Mouse (Mus musculus) kidney, postnatal 0 days (tissue): ENCODE measurements at regions not wholly inside any gene's neighbourhood (a gene's known extent, or its start where the extent isn't known, plus 50 kb on each side); places are given as distances from the start of the nearest gene placed in this dataset.
A peak's percentile ranks its signal among the peaks of the same experiment; 100 is the strongest.

ENCODE experiments used
- ATAC-seq: fragments of 200-750 bp; cut with Nextera tagmentation; replicated peaks from 2 replicates; pipeline ENCODE4 v1.8.0; 2017; ENCODE audit warnings: low read depth, moderate number of reproducible peaks, moderate TSS enrichment, moderate library complexity; ENCODE audit not compliant: low FRiP score
- DNase-seq: peaks from one replicate; pipeline ENCODE4 v3.0.0-alpha.2; 2016; ENCODE audit warnings: low spot score
- H3K27ac ChIP-seq: fragments of 300-500 bp; sonication (generic); 2 replicates; pipeline ENCODE4 v1.5.1; 2014; ENCODE audit warnings: mild to moderate bottlenecking
- H3K27me3 ChIP-seq: fragments of 300-500 bp; sonication (generic); 2 replicates; pipeline ENCODE4 v1.6.1; 2014; ENCODE audit warnings: low read length, mixed read lengths; ENCODE audit not compliant: insufficient read depth
- H3K36me3 ChIP-seq: fragments of 300-500 bp; sonication (generic); 2 replicates; pipeline ENCODE4 v1.6.1; 2014; ENCODE audit warnings: low read length, mixed read lengths; ENCODE audit not compliant: insufficient read depth
- H3K4me1 ChIP-seq: fragments of 300-500 bp; sonication (generic); replicated peaks from 2 replicates; pipeline ENCODE4 v1.6.1; 2014; ENCODE audit warnings: antibody characterized with exemption, low read length, mixed read lengths; ENCODE audit not compliant: insufficient read depth
- H3K4me2 ChIP-seq: fragments of 300-500 bp; sonication (generic); 2 replicates; pipeline ENCODE4 v1.6.1; 2014; ENCODE audit warnings: mild to moderate bottlenecking, low read length, moderate library complexity, mixed read lengths
- H3K4me3 ChIP-seq: fragments of 300-500 bp; sonication (generic); replicated peaks from 2 replicates; pipeline ENCODE4 v1.5.1; 2014; ENCODE audit warnings: low read depth, low read length
- H3K9ac ChIP-seq: fragments of 300-500 bp; sonication (generic); 2 replicates; pipeline ENCODE4 v1.6.1; 2014; ENCODE audit warnings: low read depth, low read length
- H3K9me3 ChIP-seq: fragments of 300-500 bp; sonication (generic); replicated peaks from 2 replicates; pipeline ENCODE4 v1.6.1; 2016; ENCODE audit warnings: low read length, inconsistent platforms, mixed read lengths
- CTCF ChIP-seq: IDR thresholded peaks from 2 replicates; pipeline ENCODE4 v1.5.1; 2016; ENCODE audit warnings: antibody characterized with exemption, low read depth, mild to moderate bottlenecking, moderate library complexity
- WGBS: fragments of 180-500 bp; shearing (Covaris S2); extraction: QIAGEN DNeasy Blood & Tissue Kit; methylation state at CpG from one replicate; pipeline ENCODE4 v1.1.7; 2014; 5-methylcytosine and 5-hydroxymethylcytosine counted together

DNA sequence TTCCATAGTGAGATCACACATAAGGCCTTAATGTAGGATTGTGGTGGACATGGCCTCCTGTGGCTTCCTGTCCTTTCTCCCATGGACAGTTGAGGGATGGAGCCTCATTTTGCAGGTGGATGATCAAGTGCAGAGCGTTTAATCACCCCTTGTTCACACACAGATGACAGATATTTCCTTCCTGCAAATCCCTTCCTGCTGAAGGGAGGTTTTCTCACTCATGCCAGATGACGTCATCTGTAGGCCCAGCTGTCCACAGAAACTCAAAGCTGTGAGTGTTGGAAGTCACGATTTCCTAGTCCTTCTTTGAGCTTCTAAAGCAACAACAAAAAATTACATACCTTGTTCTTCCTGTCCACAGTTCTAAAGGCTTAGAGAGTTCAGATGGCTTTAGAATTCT lies 1935.3 kb upstream of the Lrrc6 start:
- no peaks in the 10 kb centered on the region for H3K27me3 ChIP-seq
- no peak for ATAC-seq
- H3K9me3 ChIP-seq = no peaks in the 10 kb centered on the region
- no peaks in the 10 kb centered on the region for H3K36me3 ChIP-seq
- H3K4me2 ChIP-seq = no peak overlapping the region
- no peak overlapping the region for H3K9ac ChIP-seq
- H3K27ac ChIP-seq = no peak overlapping the region
- H3K4me1 ChIP-seq = no peaks in the 10 kb centered on the region
- WGBS = 34% methylated on average over 3 of the region's 3 CpGs
- no peak overlapping the region for H3K4me3 ChIP-seq
- no peak for DNase-seq
- no peak for TF ChIP-seq CTCF

DNA sequence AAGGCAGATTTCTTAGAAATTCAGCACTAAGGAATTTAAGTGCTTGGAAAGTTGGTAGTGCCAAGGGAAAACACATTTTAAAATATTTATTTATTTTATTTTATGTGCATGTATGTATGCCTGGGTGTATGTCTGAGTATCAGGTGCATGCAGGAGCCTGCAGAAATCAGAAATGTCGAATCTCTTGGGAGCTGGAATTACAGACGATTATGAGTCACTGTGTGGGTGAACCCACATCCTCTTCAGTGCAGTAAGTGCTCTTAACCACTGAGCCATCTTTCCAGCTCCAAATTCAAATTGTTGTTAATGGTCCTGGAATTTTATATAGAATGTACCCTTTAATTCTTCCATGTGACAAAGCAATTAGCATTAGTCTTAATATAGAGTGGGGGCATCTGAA lies 1930.5 kb upstream of the Lrrc6 start:
- Histone ChIP-seq H3K27me3 (no peaks in the 10 kb centered on the region), H3K4me2 (no peak overlapping the region), H3K9me3 (no peaks in the 10 kb centered on the region), H3K36me3 (no peaks in the 10 kb centered on the region), H3K4me3 (no peak overlapping the region), H3K9ac (no peak overlapping the region), H3K27ac (no peak overlapping the region), H3K4me1 (no peaks in the 10 kb centered on the region)
- DNase-seq = no peak
- no peak for TF ChIP-seq CTCF
- 72% methylated on average over 2 of the region's 2 CpGs for WGBS
- no peak for ATAC-seq

DNA sequence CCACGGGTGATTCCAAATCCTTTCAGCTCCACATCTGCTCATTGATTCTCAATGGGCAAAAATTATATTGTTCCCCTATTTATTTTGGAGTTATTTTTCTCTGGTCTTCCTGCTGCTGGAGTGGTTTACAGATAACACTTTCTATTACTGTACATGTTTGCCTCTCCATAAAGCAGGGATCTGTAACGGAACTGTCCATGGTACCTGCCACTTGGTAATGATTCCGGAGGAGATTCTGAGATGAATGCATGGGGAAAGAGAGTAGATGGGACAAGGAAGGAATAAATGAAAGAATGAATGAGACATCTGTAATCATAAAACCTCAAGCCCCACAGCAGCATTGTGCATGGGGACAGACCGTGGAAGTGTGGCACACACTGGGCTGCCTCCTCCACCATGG lies 1929.8 kb upstream of the Lrrc6 start:
- ATAC-seq (no peak), DNase-seq (peak; percentile 74)
- H3K36me3 ChIP-seq = no peaks in the 10 kb centered on the region
- 69% methylated on average over 4 of the region's 4 CpGs for WGBS
- no peaks in the 10 kb centered on the region for H3K27me3 ChIP-seq
- no peak overlapping the region for H3K4me3 ChIP-seq
- H3K9me3 ChIP-seq = no peaks in the 10 kb centered on the region
- H3K9ac ChIP-seq = no peak overlapping the region
- H3K4me1 ChIP-seq = no peaks in the 10 kb centered on the region
- no peak overlapping the region for H3K4me2 ChIP-seq
- no peak for TF ChIP-seq CTCF
- no peak overlapping the region for H3K27ac ChIP-seq

DNA sequence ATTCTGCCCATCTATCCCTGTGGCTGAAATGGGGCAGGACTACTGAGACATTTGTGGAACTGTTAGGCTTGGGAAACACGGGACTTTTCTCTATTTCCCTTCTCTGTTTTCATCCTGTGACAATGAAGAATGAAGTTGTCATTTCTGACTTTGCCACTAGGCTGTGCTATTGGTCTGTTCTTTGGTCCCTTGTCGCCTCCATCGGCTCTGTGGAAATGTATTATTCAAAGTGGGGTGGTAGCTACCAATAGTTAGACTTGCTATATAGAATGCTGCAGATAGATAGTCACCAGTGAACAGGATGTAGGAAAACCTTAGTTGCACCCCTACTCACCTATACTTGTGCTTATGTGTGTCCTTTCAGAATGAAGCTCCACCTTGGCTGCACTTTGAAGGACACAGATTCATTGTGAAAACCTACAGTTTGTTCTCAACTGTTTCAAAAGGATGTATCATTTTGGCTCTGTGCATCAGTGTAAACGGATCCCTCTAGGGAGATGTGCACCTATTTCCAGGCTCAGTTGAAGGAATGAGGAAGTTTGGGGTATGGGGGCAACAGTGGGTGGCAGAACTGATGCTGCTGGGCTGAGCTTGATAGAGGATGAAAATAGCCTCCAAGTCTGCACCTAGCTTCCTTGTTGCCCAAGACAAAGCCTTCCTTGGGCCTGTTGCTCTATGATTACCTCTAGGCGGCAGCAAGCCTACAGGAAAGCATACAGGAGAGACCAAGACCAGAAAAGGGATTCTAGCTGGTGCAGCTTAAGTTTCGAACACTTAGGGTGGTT lies 1927.9 kb upstream of the Lrrc6 start:
- Histone ChIP-seq H3K27me3 (no peaks in the 10 kb centered on the region), H3K9ac (no peak overlapping the region), H3K4me2 (no peak overlapping the region), H3K4me3 (no peak overlapping the region), H3K4me1 (no peaks in the 10 kb centered on the region), H3K27ac (no peak overlapping the region), H3K36me3 (no peaks in the 10 kb centered on the region), H3K9me3 (no peaks in the 10 kb centered on the region)
- TF ChIP-seq CTCF = peak; percentile 82
- 15% methylated on average over 6 of the region's 6 CpGs for WGBS
- DNase-seq (peak; percentile 58), ATAC-seq (no peak)

DNA sequence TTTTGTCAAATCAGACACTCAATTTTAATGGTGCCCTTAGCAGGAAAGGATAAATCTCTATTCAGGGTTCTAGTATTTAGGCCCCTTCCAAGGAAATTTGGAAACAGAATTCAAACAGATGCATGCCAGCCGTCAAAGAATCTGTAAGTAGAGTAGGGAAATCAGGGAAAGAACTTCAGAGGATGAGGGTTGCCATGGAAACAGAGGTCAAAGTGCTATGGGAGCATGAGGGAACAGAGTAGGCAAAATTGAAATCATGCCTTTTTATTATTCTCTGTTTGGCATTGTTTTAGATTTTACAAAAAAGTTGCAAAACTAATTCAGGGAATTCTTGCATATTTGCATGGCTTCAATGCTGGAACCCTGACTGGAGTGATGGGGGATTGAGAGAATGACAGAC lies 1916.4 kb upstream of the Lrrc6 start:
- no peaks in the 10 kb centered on the region for H3K36me3 ChIP-seq
- no peak overlapping the region for H3K4me3 ChIP-seq
- H3K9me3 ChIP-seq = no peaks in the 10 kb centered on the region
- no peak for DNase-seq
- 21% methylated on average over 1 of the region's 1 CpGs for WGBS
- no peaks in the 10 kb centered on the region for H3K4me1 ChIP-seq
- H3K27ac ChIP-seq = no peak overlapping the region
- no peak for ATAC-seq
- no peak for TF ChIP-seq CTCF
- no peak overlapping the region for H3K4me2 ChIP-seq
- no peaks in the 10 kb centered on the region for H3K27me3 ChIP-seq
- no peak overlapping the region for H3K9ac ChIP-seq

DNA sequence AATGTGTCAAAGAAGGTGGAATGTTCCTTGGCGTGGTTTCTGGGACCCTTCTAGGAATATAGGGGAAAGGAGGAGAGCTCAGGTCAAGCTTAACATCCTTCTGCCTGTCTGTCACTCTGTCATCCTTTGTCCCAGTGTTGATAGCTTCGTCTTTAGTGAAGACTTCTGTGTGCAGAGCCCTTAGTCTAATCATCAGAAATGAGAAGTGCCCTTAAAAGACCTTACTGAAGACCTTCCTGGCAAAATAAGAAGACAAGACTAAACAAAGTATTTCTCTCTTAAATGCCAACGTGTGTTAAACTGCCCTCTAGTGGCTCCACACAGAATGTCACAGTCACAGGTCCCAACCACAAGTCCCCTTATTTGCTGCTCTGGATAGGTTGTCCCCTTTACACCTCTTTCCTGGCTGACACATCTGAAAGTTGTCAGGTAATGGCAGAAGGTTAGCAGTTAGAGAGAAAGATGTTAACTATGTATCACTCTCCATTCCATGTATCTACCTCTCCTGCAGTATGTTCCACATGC lies 1914.8 kb upstream of the Lrrc6 start:
- no peak for ATAC-seq

More for the DNA sequence above, 1914.8 kb upstream of the Lrrc6 start:
- 20% methylated on average over 3 of the region's 3 CpGs for whole genome bisulfite sequencing
- Histone ChIP-seq H3K27me3 (no peaks in the 10 kb centered on the region), H3K9ac (no peak overlapping the region), H3K4me1 (no peaks in the 10 kb centered on the region), H3K4me2 (no peak overlapping the region), H3K27ac (no peak overlapping the region), H3K4me3 (no peak overlapping the region), H3K36me3 (no peaks in the 10 kb centered on the region), H3K9me3 (no peaks in the 10 kb centered on the region)
- TF ChIP-seq CTCF = peak; percentile 78
- DNase-seq = peak; percentile 62
